Mouse (Mus musculus) liver, postnatal 0 days (tissue): ENCODE measurements around the gene Slc25a51.

Source experiments
- CTCF ChIP-seq: sonication (generic); IDR thresholded peaks from 2 replicates; pipeline ENCODE4 v1.5.1; 2016; ENCODE audit warnings: antibody characterized with exemption, low read depth
- EP300 ChIP-seq: IDR thresholded peaks from 2 replicates; pipeline ENCODE4 v1.6.1; 2016; ENCODE audit warnings: antibody characterized with exemption, low read depth, mild to moderate bottlenecking

GRCm38 (mm10) chr4:45434681-45435080 lies 26.1 kb upstream of the Slc25a51 start:
- no peak for TF ChIP-seq CTCF
- no peak for TF ChIP-seq EP300
